Mouse (Mus musculus) midbrain, embryonic 16.5 days (tissue): Measurements from ENCODE around the gene Mtrf1. TPM values are rescaled to one million over a fixed set of nuclear protein-coding genes. Genes with fewer than 3 reads are reported as not detected.

ENCODE experiments used
- ATAC-seq: fragments of 200-750 bp; cut with Nextera tagmentation; 2 replicates; pipeline ENCODE4 v1.8.0; 2017; ENCODE audit warnings: moderate TSS enrichment
- H3K27ac ChIP-seq: fragments of 300-500 bp; sonication (generic); 2 replicates; pipeline ENCODE4 v1.5.1; 2014; ENCODE audit warnings: mild to moderate bottlenecking, low read length, mixed read lengths
- H3K27me3 ChIP-seq: fragments of 300-500 bp; sonication (generic); 2 replicates; pipeline ENCODE4 v1.6.1; 2014; ENCODE audit warnings: low read depth, low read length, mixed read lengths; ENCODE audit not compliant: control insufficient read depth, insufficient read depth
- H3K36me3 ChIP-seq: fragments of 300-500 bp; sonication (generic); 2 replicates; pipeline ENCODE4 v1.6.1; 2014; ENCODE audit warnings: mild to moderate bottlenecking, low read length, moderate library complexity, mixed read lengths; ENCODE audit not compliant: control insufficient read depth, insufficient read depth
- H3K4me1 ChIP-seq: fragments of 300-500 bp; sonication (generic); 2 replicates; pipeline ENCODE4 v1.6.1; 2014; ENCODE audit warnings: mild to moderate bottlenecking, low read length, mixed read lengths; ENCODE audit not compliant: control insufficient read depth, insufficient read depth
- H3K4me2 ChIP-seq: fragments of 300-500 bp; sonication (generic); 2 replicates; pipeline ENCODE4 v1.6.1; 2014; ENCODE audit warnings: mild to moderate bottlenecking, low read length, mixed read lengths
- H3K4me3 ChIP-seq: fragments of 300-500 bp; sonication (generic); 2 replicates; pipeline ENCODE4 v1.5.1; 2014; ENCODE audit warnings: low read depth, mild to moderate bottlenecking, low read length, moderate library complexity, mixed read lengths
- H3K9ac ChIP-seq: fragments of 300-500 bp; sonication (generic); 2 replicates; pipeline ENCODE4 v1.6.1; 2014; ENCODE audit warnings: low read depth, low read length, mixed read lengths
- H3K9me3 ChIP-seq: fragments of 300-500 bp; sonication (generic); replicated peaks from 2 replicates; pipeline ENCODE4 v1.6.1; 2014; ENCODE audit warnings: mild to moderate bottlenecking, low read length, mixed read lengths; ENCODE audit not compliant: control insufficient read depth, poor library complexity, severe bottlenecking
- WGBS: fragments of 180-500 bp; shearing (Covaris S2); extraction: QIAGEN DNeasy Blood & Tissue Kit; methylation state at CpG from one replicate; pipeline ENCODE4 v1.1.7; 2014; 5-methylcytosine and 5-hydroxymethylcytosine counted together
- polyA plus RNA-seq: library from polyadenylated mRNA; unstranded; fragments of >200 nt; fragmentation: Nextera tagmentation; extraction: Ambion mirVana; gene quantifications from 2 replicates; pipeline ENCODE4 v1.2.1, GENCODE M21; 2015

Gene Mtrf1
- 10.7 and 11.6 TPM in 2 replicates for polyA plus RNA-seq

GRCm38 (mm10) chr14:79397321-79398122 is at the start of gene Mtrf1:
Gene Mtrf1, plus strand, starts transcription at chr14:79397772.
- H3K9me3 ChIP-seq: no peaks in the 10 kb centered on the region
- H3K36me3 ChIP-seq: peaks cover 9% of the 10 kb centered on the region
- H3K9ac ChIP-seq: peak within 1 kb of the TSS; percentile 58
- H3K27ac ChIP-seq: peak within 1 kb of the TSS; percentile 96
- 20% methylated on average over 23 of the region's 23 CpGs for WGBS
- H3K4me1 ChIP-seq: peaks cover 9% of the 10 kb centered on the region
- ATAC-seq: peak; percentile 97
- H3K27me3 ChIP-seq: no peaks in the 10 kb centered on the region
- H3K4me2 ChIP-seq: peak within 1 kb of the TSS; percentile 72
- peak within 1 kb of the TSS; percentile 51 for H3K4me3 ChIP-seq

DNA sequence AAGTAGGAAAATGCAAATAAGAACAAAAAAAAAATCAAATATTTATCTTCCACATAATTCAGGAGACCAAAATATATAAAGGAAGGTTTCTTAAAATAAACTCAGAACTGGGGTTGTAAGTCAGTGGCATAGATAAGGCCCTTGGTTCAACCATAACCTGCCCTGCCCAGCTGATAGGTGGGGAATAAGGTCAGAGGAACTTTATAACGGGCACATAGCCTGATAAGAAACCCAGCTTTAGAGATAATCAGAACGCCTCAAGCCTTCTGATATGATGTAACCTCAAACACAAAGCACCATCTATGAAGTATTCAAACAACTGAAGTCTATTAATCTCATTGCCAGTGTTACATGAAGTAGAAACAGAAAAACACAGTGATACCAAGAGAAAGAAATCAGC is 39.5 kb upstream of the Mtrf1 start:
- Histone ChIP-seq H3K4me3 (no peak overlapping the region), H3K27ac (no peak overlapping the region), H3K9ac (no peak overlapping the region), H3K4me1 (no peaks in the 10 kb centered on the region), H3K36me3 (peaks cover 7% of the 10 kb centered on the region; the same call in 1 of the 2 replicates), H3K27me3 (no peaks in the 10 kb centered on the region), H3K9me3 (no peaks in the 10 kb centered on the region), H3K4me2 (no peak overlapping the region)
- 97% methylated on average over 2 of the region's 2 CpGs for WGBS
- ATAC-seq: no peak

DNA sequence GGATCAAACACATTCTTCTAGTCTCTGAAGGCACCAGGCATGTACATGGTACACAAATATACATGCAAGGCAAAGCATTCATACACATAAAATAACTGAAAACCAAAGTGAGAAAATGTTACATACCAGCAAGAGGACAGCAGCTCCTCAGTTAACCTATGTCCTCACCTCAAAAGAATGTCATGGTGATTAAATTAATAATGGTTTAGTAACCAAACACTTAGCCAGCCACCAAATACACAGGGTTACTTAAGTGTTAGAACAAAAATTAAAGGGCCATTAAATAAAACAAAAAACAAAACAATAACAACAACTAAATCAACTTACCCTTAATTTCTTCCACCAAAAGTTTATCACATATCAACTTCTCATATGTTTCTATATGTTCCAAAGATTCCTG is 20.5 kb upstream of the Mtrf1 start:
- Histone ChIP-seq H3K27ac (no peak overlapping the region), H3K27me3 (no peaks in the 10 kb centered on the region), H3K9me3 (no peaks in the 10 kb centered on the region), H3K36me3 (no peaks in the 10 kb centered on the region), H3K4me2 (no peak overlapping the region), H3K4me3 (no peak overlapping the region), H3K9ac (no peak overlapping the region), H3K4me1 (no peaks in the 10 kb centered on the region)
- no peak for ATAC-seq

- H3K9me3 ChIP-seq: no peaks in the 10 kb centered on the region
- 96% methylated on average over 7 of the region's 7 CpGs for WGBS
- ATAC-seq: no peak
- H3K4me1 ChIP-seq: no peaks in the 10 kb centered on the region
- no peak overlapping the region for H3K4me2 ChIP-seq
- H3K4me3 ChIP-seq: no peak overlapping the region
- no peaks in the 10 kb centered on the region for H3K27me3 ChIP-seq
- H3K9ac ChIP-seq: no peak overlapping the region
- no peaks in the 10 kb centered on the region for H3K36me3 ChIP-seq
- no peak overlapping the region for H3K27ac ChIP-seq
Observed at GRCm38 (mm10) chr14:79383120-79383519, 14.5 kb upstream of the Mtrf1 start.

- Histone ChIP-seq H3K9ac (no peak overlapping the region), H3K4me1 (peaks cover 13% of the 10 kb centered on the region), H3K27me3 (no peaks in the 10 kb centered on the region), H3K4me3 (no peak overlapping the region), H3K36me3 (no peaks in the 10 kb centered on the region), H3K27ac (no peak overlapping the region), H3K9me3 (no peaks in the 10 kb centered on the region), H3K4me2 (no peak overlapping the region)
- no peak for ATAC-seq
- WGBS: 97% methylated on average over 3 of the region's 3 CpGs
Observed at GRCm38 (mm10) chr14:79388304-79388703, 9.3 kb upstream of the Mtrf1 start.

DNA sequence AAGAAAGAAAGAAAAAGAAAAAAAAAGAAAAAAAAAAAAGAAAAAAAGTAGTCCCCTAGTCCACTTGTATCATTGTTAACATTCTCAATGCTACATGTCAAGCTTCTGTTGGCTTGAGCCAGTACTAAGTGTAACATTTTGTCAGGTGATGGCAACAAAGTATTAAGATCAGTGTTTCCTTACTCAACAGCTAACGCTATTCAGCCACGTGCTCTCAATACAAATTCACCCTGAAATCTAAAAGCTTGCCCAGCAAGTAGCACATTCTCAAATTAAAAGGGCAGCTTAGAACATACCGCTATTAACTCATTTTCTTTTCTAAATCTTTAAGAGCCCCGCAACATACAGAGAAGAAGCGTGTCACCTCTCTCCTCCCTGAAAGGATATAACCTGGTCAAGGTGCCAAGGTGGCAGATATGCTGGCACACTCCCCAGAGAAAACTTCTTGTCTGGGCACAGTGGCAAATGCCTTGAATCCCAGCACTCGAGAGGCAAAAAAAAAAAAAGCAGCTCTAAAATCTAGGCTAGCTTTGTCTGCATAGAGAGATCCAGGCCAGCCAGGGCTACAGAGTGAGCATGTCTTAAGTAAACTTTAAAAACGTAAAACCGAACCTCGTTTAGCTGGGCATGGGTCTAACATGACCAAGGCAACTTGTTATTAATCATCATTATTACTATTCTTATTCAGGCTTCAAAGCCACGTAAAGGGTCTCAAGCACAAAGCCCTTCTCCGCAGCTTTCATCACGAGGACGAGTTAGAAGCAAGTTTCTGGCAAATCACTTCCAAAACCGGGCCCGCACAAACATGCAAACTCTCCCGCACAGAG is 7.9 kb upstream of the Mtrf1 start:
- Histone ChIP-seq H3K27me3 (no peaks in the 10 kb centered on the region), H3K4me2 (peak overlapping the region; percentile 89), H3K4me3 (peak overlapping the region; percentile 79), H3K9ac (peak overlapping the region; percentile 77), H3K27ac (peak overlapping the region; percentile 96), H3K9me3 (no peaks in the 10 kb centered on the region), H3K4me1 (peaks cover 13% of the 10 kb centered on the region), H3K36me3 (no peaks in the 10 kb centered on the region)
- WGBS: 1% methylated on average over 16 of the region's 16 CpGs
- ATAC-seq: peak; percentile 27

- Histone ChIP-seq H3K9me3 (no peaks in the 10 kb centered on the region), H3K36me3 (no peaks in the 10 kb centered on the region), H3K27ac (peak within 1 kb of the TSS; percentile 96), H3K4me3 (peak within 1 kb of the TSS; percentile 79), H3K27me3 (no peaks in the 10 kb centered on the region), H3K9ac (peak within 1 kb of the TSS; percentile 77), H3K4me2 (peak within 1 kb of the TSS; percentile 89), H3K4me1 (peaks cover 13% of the 10 kb centered on the region)
- ATAC-seq: peak; percentile 96
- WGBS: under 1% methylated on average over 62 of the region's 71 CpGs
Observed at GRCm38 (mm10) chr14:79390265-79390926, 7.2 kb upstream of the Mtrf1 start, which contains the start of gene Naa16. Gene Naa16, minus strand, starts transcription at chr14:79390778.

DNA sequence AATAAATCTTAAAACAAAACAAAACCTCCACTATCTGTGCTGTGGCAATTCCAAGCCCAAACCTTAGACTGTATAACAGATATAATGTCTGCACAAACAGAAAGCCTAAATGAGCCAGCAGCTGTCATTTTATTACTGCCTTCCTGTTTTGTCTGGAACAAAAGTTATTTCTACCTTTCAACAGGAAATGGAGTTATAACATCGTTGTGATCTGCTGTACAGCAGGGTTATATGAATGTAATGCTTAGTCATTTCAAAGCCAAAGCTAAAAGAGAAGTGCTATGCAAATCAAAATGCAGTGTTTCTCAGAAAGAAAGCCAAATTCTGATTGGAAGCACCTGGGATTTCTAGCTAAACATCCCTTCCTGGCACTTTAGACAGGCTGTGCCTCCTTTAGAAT is 4.3 kb upstream of the Mtrf1 start:
- no peaks in the 10 kb centered on the region for H3K9me3 ChIP-seq
- peaks cover 15% of the 10 kb centered on the region for H3K4me1 ChIP-seq
- H3K9ac ChIP-seq: no peak overlapping the region
- no peak for ATAC-seq
- no peak overlapping the region for H3K27ac ChIP-seq
- H3K4me3 ChIP-seq: no peak overlapping the region
- no peak overlapping the region for H3K4me2 ChIP-seq
- H3K27me3 ChIP-seq: no peaks in the 10 kb centered on the region
- H3K36me3 ChIP-seq: no peaks in the 10 kb centered on the region
- 83% methylated on average over 1 of the region's 1 CpGs for WGBS
